Mouse (Mus musculus) brain, embryonic 14.5 days (tissue): ENCODE measurements at regions not wholly inside any gene's neighbourhood (a gene's known extent, or its start where the extent isn't known, plus 50 kb on each side); places are given as distances from the start of the nearest gene placed in this dataset.

Experiments
- CTCF ChIP-seq: fragments of 200-500 bp; IDR thresholded peaks from 2 replicates; pipeline ENCODE4 v1.5.1; 2012; ENCODE audit warnings: inconsistent platforms, mild to moderate bottlenecking, moderate library complexity, borderline replicate concordance; ENCODE audit not compliant: insufficient read depth, insufficient read length; ENCODE audit errors: extremely low read depth
- POLR2A ChIP-seq: fragments of 200-500 bp; IDR thresholded peaks from 2 replicates; pipeline ENCODE4 v1.6.1; 2012; ENCODE audit warnings: mild to moderate bottlenecking, inconsistent platforms, borderline replicate concordance; ENCODE audit not compliant: poor library complexity, insufficient read depth, insufficient read length, severe bottlenecking; ENCODE audit errors: extremely low read depth

- TF ChIP-seq CTCF = no peak
- no peak for TF ChIP-seq POLR2A
These were observed 206.0 kb downstream of the Sptssa start for GRCm38 (mm10) chr12:54450369-54450768.
